Mouse (Mus musculus): Measurements from ENCODE around the gene Cyfip1. TPM values are rescaled to one million over a fixed set of nuclear protein-coding genes. Genes with fewer than 3 reads are reported as not detected.

Gene Cyfip1
- total and polyA plus RNA-seq, 3 experiments = 17.2 to 36.1 (median 33.8) TPM

DNA sequence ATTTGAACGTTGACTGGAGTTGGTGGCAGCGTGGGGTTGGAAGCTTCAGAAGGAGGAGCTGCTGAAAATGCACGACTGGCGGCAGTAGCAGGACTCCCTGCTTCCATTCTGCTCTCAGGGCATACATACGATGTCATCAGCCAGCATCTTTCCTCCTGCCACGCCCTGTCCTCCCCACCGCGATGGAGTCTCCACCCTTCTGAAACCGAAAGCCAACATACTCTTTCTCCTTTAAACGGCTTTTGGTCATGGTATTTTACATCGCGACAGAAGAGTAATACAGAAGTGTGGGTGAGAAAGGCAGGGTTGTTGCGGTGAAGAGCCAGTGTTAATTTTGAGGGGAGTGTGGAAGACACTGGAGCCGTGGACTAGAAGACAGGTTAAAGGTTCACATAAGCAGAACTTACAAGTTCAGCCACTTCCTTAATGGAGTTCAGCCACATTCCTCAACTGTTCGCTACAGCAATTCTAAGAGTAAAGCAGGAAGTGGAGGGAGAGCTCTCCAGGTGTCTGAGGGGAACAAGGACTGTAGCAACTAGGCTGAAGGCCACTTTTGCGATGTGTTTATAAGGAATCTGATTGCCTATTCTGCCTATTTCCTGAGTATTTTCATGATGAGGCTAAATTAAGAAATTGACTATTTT lies 126.8 kb downstream of the Cyfip1 start:
- no peaks in the 10 kb centered on the region for H3K27me3 ChIP-seq (ENCODE audit: control insufficient read depth, insufficient read depth, low read length)
- H3K27ac ChIP-seq = no peak overlapping the region
- no peaks in the 10 kb centered on the region; the same call in 1 of the 2 replicates for H3K36me3 ChIP-seq (ENCODE audit: control insufficient read depth, insufficient read depth, low read length)
- peaks cover 3% of the 10 kb centered on the region; the same call in 1 of the 2 replicates for H3K4me1 ChIP-seq (ENCODE audit: control insufficient read depth, insufficient read depth, low read length)
- 26% methylated on average over 16 of the region's 16 CpGs for WGBS
- no peaks in the 10 kb centered on the region for H3K79me2 ChIP-seq (replicated peaks; ENCODE audit: control insufficient read depth, insufficient read depth, low read length)
- peak overlapping the region; percentile 30; the same call in 1 of the 2 replicates for H3K9ac ChIP-seq (ENCODE audit: low read depth, low read length)
- intact Hi-C loops (cut with DNase I) = no loop called here
- peak overlapping the region; percentile 31 for H3K4me3 ChIP-seq
- DNase-seq = peak; percentile 24 to 26
- TF ChIP-seq POLR2A (IDR thresholded peaks at IDR 0.05; ENCODE audit: insufficient read depth, low read depth, low read length) = no peak
- TF ChIP-seq EP300 (IDR thresholded peaks at IDR 0.05; ENCODE audit: insufficient read depth, low read depth, low read length) = no peak

DNA sequence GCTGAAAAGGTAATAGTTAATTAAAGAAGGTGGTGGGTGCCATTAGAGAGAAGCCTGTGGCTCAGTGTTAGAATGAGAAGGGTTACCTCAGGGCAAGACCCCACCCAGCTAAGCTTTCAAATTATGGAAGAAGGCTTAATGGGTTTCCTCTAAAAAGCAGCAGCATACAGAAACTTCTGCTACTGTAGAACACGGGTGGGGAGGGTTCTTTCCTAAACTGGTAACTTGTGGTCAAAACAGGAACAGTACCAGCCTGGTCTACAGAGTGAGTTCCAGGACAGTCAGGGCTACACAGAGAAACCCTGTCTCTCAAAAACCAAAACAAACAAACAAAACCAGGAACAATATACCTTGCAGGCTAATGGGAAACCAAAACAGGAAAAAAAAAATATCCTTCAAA lies 127.9 kb downstream of the Cyfip1 start:
- Histone ChIP-seq H3K79me2 (replicated peaks; ENCODE audit: control insufficient read depth, insufficient read depth, low read length) (no peaks in the 10 kb centered on the region), H3K9ac (ENCODE audit: low read depth, low read length) (no peak overlapping the region), H3K4me3 (no peak overlapping the region), H3K27me3 (ENCODE audit: control insufficient read depth, insufficient read depth, low read length) (no peaks in the 10 kb centered on the region), H3K36me3 (ENCODE audit: control insufficient read depth, insufficient read depth, low read length) (no peaks in the 10 kb centered on the region; the same call in 1 of the 2 replicates), H3K27ac (no peak overlapping the region), H3K4me1 (ENCODE audit: control insufficient read depth, insufficient read depth, low read length) (peaks cover 3% of the 10 kb centered on the region; the same call in 1 of the 2 replicates)
- peak in 1 of 2 experiments; percentile 5 for DNase-seq
- TF ChIP-seq EP300 (IDR thresholded peaks at IDR 0.05; ENCODE audit: insufficient read depth, low read depth, low read length) = no peak
- TF ChIP-seq POLR2A (IDR thresholded peaks at IDR 0.05; ENCODE audit: insufficient read depth, low read depth, low read length) = no peak
- no peak for TF ChIP-seq CTCF (IDR thresholded peaks at IDR 0.05)
- intact Hi-C loops (cut with DNase I) = no loop called here
- 63% methylated on average over 1 of the region's 1 CpGs for WGBS

DNA sequence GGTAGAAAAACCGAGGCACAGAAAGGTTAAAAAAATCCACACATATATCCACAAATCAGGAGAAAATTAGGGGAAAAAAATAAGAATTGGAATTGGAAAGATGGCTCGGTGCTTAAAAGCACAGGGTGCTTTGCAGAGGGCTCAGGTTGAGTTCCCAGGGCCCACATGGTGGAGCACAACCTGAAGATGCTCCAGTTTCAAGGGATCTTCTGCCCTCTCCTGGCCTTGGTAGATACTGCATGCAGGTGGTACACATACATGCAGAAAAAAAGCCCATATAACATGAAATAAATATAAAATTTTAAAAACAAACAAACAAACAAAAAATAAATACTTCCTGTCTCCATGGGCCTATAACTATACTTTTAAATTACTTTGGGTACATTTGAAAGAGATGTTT lies 132.9 kb downstream of the Cyfip1 start:
- intact Hi-C loops (cut with DNase I) = no loop called here
- no peak for DNase-seq
- Histone ChIP-seq H3K9ac (ENCODE audit: low read depth, low read length) (no peak overlapping the region), H3K36me3 (ENCODE audit: control insufficient read depth, insufficient read depth, low read length) (no peaks in the 10 kb centered on the region), H3K79me2 (replicated peaks; ENCODE audit: control insufficient read depth, insufficient read depth, low read length) (no peaks in the 10 kb centered on the region), H3K4me1 (ENCODE audit: control insufficient read depth, insufficient read depth, low read length) (no peaks in the 10 kb centered on the region), H3K4me3 (no peak overlapping the region), H3K27ac (no peak overlapping the region), H3K27me3 (ENCODE audit: control insufficient read depth, insufficient read depth, low read length) (no peaks in the 10 kb centered on the region)
- 91% methylated on average over 2 of the region's 2 CpGs for WGBS
- TF ChIP-seq EP300 (IDR thresholded peaks at IDR 0.05; ENCODE audit: insufficient read depth, low read depth, low read length) (no peak), POLR2A (IDR thresholded peaks at IDR 0.05; ENCODE audit: insufficient read depth, low read depth, low read length) (no peak), CTCF (IDR thresholded peaks at IDR 0.05) (peak; percentile 32)

DNA sequence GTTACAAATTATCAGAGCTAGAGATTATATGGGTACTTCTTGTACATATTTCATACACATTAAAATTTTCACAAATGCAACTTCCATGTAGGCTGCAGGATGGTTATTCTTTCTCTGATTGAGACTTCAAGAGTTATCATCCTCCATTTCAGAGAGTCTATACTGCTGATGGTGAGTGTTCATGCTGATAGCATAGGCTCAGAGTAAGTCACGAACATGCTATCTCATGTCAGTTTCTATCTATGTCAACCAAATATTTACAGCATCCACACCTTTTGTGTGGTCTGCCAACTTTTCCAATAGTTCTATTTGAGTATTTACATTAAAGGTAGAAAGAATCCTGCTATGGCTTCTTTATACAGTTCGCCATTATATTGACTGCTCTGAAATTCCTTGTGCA lies 140.0 kb downstream of the Cyfip1 start:
- Histone ChIP-seq H3K27ac (no peak overlapping the region), H3K4me3 (no peak overlapping the region), H3K27me3 (ENCODE audit: control insufficient read depth, insufficient read depth, low read length) (no peaks in the 10 kb centered on the region), H3K9ac (ENCODE audit: low read depth, low read length) (no peak overlapping the region), H3K36me3 (ENCODE audit: control insufficient read depth, insufficient read depth, low read length) (no peaks in the 10 kb centered on the region), H3K4me1 (ENCODE audit: control insufficient read depth, insufficient read depth, low read length) (no peaks in the 10 kb centered on the region; the same call in 1 of the 2 replicates), H3K79me2 (replicated peaks; ENCODE audit: control insufficient read depth, insufficient read depth, low read length) (no peaks in the 10 kb centered on the region)
- TF ChIP-seq CTCF (IDR thresholded peaks at IDR 0.05) = no peak
- no peak for TF ChIP-seq POLR2A (IDR thresholded peaks at IDR 0.05; ENCODE audit: insufficient read depth, low read depth, low read length)
- no peak for TF ChIP-seq EP300 (IDR thresholded peaks at IDR 0.05; ENCODE audit: insufficient read depth, low read depth, low read length)
- 92% methylated on average over 2 of the region's 2 CpGs for WGBS
- no peak for DNase-seq
- intact Hi-C loops (cut with DNase I) = no loop called here

Other genes with a start within 250 kb of the Cyfip1 start
- not detected for gene Siglech, start 73.6 kb upstream of the Cyfip1 start, total RNA-seq (2021)
- gene Siglech, start 73.6 kb upstream of the Cyfip1 start, polyA plus RNA-seq (2012; rRNA removed) = 0.61 and 1.4 TPM in 2 replicates
- gene Tubgcp5, start 47.6 kb upstream of the Cyfip1 start, total RNA-seq (2021) = 10 to 100 TPM; 10.2 to 10.3 TPM
- 2.6 and 5.1 TPM in 2 replicates for gene Tubgcp5, start 47.6 kb upstream of the Cyfip1 start, polyA plus RNA-seq (2012; rRNA removed)
- 10 to 100 TPM; 37.7 to 39.4 TPM for gene Nipa2, start 120.7 kb downstream of the Cyfip1 start, total RNA-seq (2021)
- 6.9 and 17.0 TPM in 2 replicates for gene Nipa2, start 120.7 kb downstream of the Cyfip1 start, polyA plus RNA-seq (2012; rRNA removed)
- gene Nipa1, start 178.2 kb downstream of the Cyfip1 start, total RNA-seq (2021) = 1 to 10 TPM; 5.5 to 6.3 TPM
- 3.7 and 6.2 TPM in 2 replicates for gene Nipa1, start 178.2 kb downstream of the Cyfip1 start, polyA plus RNA-seq (2012; rRNA removed)
- 10 to 100 TPM; 34.8 to 41.0 TPM for gene Herc2, start 208.5 kb downstream of the Cyfip1 start, total RNA-seq (2021)
- 14.6 and 21.2 TPM in 2 replicates for gene Herc2, start 208.5 kb downstream of the Cyfip1 start, polyA plus RNA-seq (2012; rRNA removed)

Measured in heart, adult 2 months (tissue).